Mouse (Mus musculus) heart, postnatal 25 days (tissue): ENCODE results near the gene Grhpr. TPM values are rescaled to one million over a fixed set of nuclear protein-coding genes. Genes with fewer than 3 reads are reported as not detected.
"Not testable (repeated sequence)": the region's sequence is repeated elsewhere in the genome, so short reads cannot be mapped to it uniquely, and the experiment has no call there.

ENCODE experiments used
- DNase-seq: peaks from one replicate; pipeline ENCODE4 v3.0.0; 2022; ENCODE audit warnings: low spot score
- intact Hi-C: fragments of 180-260 bp; cut with DNase I; formaldehyde crosslinking; loops from one replicate; pipeline ENCODE4 v1.15.1; 2025
- total RNA-seq, 2 experiments: library from RNA; stranded (reverse); gene quantifications; 2 replicates each; pipeline ENCODE4 v1.2.3; 2021

The Grhpr gene
- total RNA-seq, result 10 to 100 TPM; 38.5 to 39.5 TPM

DNA sequence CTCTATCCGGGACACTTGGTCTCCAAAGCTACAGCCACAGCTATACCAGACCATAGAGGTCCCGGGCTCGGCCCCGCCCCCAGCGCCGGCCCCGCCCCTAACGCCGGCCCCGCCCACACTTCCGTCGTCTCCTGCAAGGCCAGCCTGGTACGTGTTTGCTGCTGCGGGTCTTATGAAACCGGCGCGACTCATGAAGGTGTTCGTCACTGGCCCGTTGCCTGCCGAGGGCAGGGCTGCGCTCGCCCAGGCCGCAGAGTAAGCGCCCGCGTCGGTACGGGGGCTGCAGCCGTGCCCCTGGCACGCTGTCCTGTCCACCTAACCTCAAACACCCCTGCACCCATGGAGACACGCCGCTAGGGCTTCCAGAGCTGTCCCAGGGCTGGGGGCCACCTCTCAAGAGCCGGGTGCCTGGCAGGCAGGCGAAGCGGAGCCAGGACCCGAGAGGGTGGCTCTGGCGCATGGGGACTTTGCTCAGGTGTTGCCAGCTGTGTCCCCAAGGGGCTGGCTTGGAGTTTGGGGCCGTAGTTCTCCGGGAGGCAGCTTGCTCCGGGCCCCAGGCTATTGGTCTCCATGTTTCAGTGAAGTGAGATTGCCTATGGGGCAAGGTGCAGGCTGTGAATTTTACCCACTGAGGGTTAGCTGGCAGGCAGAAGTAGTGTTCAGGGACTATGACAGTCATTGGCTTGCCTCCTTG, at the start of gene Grhpr:
Grhpr (plus strand) TSS at position 116 of the 694 bp plus-strand sequence.
- DNase-seq, result peak; percentile 60
- intact Hi-C loops, result no loop called here

GRCm38 (mm10) chr4:44931732-44932131, 49.5 kb upstream of the Grhpr start:
- no peak for DNase-seq
- intact Hi-C loops, result no loop called here

DNA sequence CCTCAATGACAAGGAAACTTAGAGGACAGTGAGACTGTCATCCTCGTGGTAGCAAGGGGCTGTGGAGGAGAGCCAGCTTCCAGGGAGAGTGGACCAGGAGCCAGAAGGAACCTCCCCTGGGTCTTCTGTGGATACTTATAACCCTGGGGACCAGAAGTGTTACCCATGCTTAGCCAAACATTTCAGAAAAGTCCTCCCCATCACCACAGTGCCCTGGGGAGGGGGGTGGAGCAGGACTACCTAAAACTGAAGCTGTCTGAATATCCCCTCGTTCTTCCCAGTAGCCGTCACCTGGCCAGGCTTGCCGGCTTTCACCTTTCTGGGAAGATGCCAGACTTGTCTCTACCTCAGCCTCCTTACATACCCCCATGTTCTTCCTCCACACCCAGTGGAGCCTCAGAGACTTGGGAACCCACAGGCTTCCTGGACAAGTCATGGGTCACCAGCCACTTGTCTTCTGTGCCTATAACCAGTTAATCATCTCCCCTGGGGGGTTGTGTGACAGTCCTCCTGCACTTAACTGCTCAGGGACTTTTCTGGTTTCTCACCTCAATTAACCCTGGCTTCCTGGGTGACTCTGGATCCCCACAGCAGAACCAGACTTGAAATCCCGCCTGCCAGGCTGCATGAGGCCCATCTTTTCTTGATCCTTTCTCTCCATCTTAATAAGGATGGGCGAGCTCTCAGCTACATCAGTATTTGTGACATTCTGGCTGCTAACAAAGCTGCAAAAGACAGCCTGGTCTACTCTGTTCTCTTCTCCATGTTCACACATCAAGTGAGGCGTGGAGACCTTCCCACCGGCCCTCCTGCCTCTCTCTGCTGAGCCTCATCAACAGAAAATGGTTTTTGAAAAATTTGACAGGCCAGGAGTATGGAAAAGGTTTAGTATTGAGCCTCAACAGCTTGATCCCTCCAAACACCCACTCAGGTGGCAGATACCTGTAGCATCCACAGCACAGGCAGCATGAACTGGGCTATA, 42.5 kb upstream of the Grhpr start:
- DNase-seq, result no peak
- intact Hi-C loops, result no loop called here

- DNase-seq, result no peak
- intact Hi-C loops, result no loop called here
Observed at GRCm38 (mm10) chr4:44939576-44940249, 41.5 kb upstream of the Grhpr start.

DNA sequence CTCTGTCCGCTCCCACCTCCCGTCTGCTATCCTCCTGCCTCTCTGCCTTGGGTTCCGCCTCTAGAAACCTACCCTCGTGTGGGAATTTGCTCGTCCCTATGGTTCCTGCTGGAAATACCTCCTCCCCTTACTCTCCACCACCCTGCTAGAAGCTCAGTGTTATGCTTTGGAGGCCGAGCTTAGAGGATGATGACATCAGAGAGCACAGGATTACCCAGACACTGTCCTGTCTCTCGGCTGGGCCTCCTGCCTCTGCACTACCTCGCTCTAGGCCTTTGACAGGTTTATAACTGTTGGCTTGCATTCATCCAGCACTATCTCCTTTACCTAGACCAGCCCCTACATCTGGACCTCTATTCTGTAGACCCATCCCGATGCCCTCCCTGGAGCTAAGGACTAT, 40.9 kb upstream of the Grhpr start:
- no peak for DNase-seq
- intact Hi-C loops, result no loop called here

- no peak for DNase-seq
- intact Hi-C loops, result no loop called here
Observed at GRCm38 (mm10) chr4:44942237-44942636, 39.0 kb upstream of the Grhpr start.

- DNase-seq, result no peak
- intact Hi-C loops, result no loop called here
Observed at GRCm38 (mm10) chr4:44943480-44943879, 37.7 kb upstream of the Grhpr start.

DNA sequence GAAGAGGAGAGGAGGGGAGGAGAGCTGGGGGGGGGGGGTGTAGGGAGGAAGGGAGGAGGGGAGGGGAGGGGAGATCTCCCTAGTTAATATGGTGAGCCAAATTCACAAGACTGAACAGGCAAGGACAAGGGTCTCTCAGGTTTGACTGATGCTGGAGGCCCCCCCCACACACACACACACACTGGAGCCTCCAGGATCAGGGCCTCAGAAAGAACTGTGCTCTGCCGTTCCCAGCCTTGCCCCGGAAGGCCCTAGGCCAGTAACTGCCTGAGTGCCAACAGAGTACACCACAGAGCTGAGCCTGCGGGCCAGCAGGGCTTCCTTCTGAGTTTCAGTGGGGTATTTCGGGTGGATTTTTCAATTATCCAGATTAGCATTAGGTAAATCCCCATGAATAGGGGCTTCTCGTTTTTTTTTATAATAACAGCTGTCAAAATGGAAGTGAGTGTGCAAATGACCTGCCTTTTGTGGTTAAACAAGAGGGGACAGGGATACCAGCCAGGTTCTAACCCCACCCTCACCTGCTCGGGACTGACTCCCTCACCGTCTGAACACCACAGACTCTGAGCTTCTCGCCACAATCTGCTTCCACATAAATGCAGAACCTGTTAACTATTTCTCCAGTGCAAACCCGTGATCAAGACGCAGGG, 36.6 kb upstream of the Grhpr start:
- no peak for DNase-seq
- intact Hi-C loops, result no loop called here

DNA sequence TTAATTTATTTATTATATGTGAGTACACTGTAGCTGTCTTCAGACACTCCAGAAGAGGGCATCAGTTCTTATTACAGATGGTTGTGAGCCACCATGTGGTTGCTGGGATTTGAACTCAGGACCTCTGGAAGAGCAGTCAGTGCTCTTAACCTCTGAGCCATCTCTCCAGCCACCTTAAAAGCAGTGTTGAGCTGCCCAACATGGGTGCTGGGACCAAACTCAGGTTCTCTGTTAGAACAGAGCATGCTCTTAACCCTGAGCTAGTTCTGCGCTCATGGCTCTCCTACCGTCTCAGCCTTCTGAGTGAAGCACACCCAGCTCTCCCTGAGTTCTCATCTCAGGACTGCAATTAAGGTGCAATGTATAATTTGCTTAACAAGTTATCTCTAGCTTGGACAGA, 35.1 kb upstream of the Grhpr start:
- intact Hi-C loops, DNase-seq: not testable (repeated sequence)

GRCm38 (mm10) chr4:44947464-44947863, 33.7 kb upstream of the Grhpr start:
- intact Hi-C loops, result no loop called here
- no peak for DNase-seq

- no peak for DNase-seq
- intact Hi-C loops, result no loop called here
Observed at GRCm38 (mm10) chr4:44948314-44948713, 32.9 kb upstream of the Grhpr start.

GRCm38 (mm10) chr4:44953041-44953440, 28.2 kb upstream of the Grhpr start:
- no peak for DNase-seq
- intact Hi-C loops, result no loop called here

DNA sequence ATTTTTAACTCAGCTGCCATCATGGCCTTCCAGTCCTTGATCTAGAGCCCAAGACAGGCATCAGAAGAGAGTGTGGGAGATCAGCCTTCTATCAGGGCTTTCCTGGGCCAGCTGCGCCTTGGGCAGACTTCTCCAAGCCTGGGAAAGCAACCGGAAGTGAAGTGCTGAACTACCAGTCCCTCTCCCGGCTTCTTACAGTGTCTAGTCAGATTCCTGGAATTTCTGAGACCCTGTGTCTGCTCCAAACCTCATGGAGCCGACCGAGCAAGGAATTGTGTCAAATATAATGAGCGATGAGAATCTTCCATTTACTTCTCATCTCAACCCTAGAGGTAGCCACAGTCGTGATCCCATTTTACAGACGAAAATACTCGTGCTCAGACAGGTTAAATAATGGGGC, 22.4 kb upstream of the Grhpr start:
- no peak for DNase-seq
- intact Hi-C loops, result no loop called here

GRCm38 (mm10) chr4:44959220-44959619, 22.0 kb upstream of the Grhpr start:
- DNase-seq, result no peak
- intact Hi-C loops, result no loop called here

DNA sequence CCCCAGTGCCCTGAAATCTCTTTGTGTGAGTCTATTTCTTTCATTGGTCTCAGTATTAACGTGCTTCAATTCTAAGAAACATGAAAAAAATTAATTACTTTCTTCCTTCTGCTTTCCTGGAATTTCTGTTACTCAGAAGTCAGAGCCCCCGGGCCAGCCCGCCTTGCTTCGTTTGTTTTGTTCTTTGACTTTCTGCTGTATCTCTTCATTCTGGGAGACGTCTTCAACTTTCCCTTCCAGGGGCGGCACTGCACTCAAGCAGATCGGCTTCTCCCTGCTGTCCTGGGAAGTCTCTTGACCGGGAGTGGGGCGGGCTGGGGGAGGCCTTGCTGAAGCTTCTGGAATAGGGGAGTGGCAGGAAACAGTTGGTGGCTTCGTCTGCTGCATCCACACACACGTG, 18.0 kb upstream of the Grhpr start:
- intact Hi-C loops, result no loop called here
- no peak for DNase-seq

DNA sequence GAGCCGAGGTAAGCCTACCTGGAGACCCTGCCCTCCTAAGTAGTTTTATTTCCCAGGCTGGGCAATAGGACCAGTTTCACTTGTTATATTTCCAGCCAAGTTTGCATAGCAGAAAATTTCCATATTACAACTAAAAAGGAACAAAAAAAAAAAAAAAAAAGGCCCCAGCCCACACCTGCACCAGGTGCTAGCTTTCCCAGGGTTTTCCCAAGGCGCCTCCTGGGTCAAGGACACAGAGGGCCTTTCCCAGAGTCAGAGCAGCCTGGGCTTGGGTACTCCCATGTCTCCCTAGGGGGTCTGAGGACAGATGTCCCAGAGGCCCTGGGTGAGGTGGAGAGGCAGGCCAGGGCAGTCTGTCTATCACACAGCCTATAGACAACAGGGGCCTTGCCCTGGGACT, 16.0 kb upstream of the Grhpr start:
- no peak for DNase-seq
- intact Hi-C loops, result no loop called here

DNA sequence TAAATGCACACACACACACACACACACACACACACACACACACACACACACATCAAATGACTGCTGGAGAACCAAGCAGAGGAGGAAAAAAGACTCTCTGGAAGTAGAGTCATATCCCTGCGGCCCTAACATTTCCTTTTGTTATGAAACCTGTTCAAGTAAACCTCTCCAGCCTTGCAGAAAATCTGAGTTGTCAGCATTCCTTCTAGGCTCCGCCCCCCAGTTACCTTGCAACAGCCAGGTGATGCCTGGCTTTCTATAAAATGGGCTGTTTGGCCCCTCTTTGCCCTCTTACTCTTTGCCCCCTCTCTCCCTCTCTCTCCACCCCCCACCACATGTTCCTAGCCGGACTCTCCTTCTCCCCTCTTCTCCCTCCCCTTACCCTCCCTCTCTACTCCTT, 15.5 kb upstream of the Grhpr start:
- intact Hi-C loops, result no loop called here
- DNase-seq, result no peak

- DNase-seq, result no peak
Observed at GRCm38 (mm10) chr4:44967402-44967801, 13.8 kb upstream of the Grhpr start.

GRCm38 (mm10) chr4:44970056-44970455, 11.1 kb upstream of the Grhpr start:
- no peak for DNase-seq
- intact Hi-C loops, result loop anchor here (5.0 kb wide), 2 partner anchors 42 to 112 kb away; partner anchors contain the start of genes Fbxo10 and Zbtb5

More at GRCm38 (mm10) chr4:44967402-44967801, 13.8 kb upstream of the Grhpr start:
- intact Hi-C loops, result no loop called here

GRCm38 (mm10) chr4:44970612-44971110, 10.5 kb upstream of the Grhpr start:
- intact Hi-C loops, result loop anchor here (5.0 kb wide), 2 partner anchors 42 to 112 kb away; partner anchors contain the start of genes Fbxo10 and Zbtb5
- no peak for DNase-seq
